Mouse (Mus musculus) T-helper 17 cell (primary cell): ENCODE measurements around the gene Neu1.
"Not testable (repeated sequence)": the region's sequence is repeated elsewhere in the genome, so short reads cannot be mapped to it uniquely, and the experiment has no call there.

ENCODE experiments used
- in situ Hi-C, 2 experiments: fragments of 300-600 bp; cut with MboI, MseI; formaldehyde crosslinking; loops; 1 replicate in 1 of 2; 2 replicates in 1 of 2; pipeline ENCODE4 v1.15.1; 2025; ENCODE audit warnings: high pct_unique_total_duplicates in 2 of 2

Gene Neu1

GRCm38 (mm10) chr17:34901948-34902347, 29.1 kb upstream of the Neu1 start:
- in situ Hi-C loops, result not testable (repeated sequence)

DNA sequence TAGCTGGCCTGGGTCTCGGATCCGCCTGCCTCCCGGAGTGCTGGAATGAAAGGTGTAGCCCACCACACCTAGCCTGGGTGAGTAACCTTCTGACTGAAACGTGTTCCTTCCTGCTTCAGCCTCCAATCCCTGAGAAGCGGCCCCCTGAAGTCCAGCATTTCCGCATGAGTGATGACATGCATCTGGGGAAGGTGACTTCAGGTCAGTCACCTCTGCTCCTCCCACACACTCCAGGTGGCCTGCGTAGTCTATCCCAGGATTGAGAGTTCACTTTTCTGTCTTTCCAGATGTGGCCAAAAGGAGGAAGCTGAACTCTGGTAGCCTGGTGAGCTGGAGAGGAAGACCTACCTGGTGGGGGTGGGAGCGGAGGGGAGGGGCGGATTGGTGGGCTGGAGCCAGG, 28.2 kb upstream of the Neu1 start:
- in situ Hi-C loops, result no loop called here

DNA sequence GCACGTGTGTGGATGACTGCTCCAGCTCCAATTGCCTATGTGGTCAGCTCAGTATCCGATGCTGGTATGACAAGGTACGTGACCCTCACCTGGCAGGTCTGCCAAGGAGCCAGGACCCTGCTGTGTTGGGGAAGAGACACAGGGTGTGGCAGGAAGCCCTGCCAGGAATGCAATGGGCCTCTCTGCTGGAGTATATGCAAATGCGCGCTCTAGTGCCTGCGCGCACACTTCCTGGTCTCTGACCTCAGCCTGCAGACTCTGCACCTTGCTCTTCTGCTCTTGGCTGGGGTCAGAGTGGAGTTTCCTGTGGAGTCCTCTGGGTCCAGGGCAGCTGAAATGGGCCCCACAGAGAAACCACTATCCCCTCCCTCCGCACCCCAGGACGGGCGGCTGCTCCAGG, 20.1 kb upstream of the Neu1 start:
- in situ Hi-C loops, result loop anchor here in 1 of 2 experiments (5.0 kb wide), 1 partner anchor 49 kb away; the partner anchor contains the start of gene Cfb

- in situ Hi-C loops, result loop anchor here in 1 of 2 experiments (5.0 kb wide), 1 partner anchor 50 kb away; the partner anchor contains the start of gene Cfb
These were observed 19.1 kb upstream of the Neu1 start for GRCm38 (mm10) chr17:34911945-34912351.

DNA sequence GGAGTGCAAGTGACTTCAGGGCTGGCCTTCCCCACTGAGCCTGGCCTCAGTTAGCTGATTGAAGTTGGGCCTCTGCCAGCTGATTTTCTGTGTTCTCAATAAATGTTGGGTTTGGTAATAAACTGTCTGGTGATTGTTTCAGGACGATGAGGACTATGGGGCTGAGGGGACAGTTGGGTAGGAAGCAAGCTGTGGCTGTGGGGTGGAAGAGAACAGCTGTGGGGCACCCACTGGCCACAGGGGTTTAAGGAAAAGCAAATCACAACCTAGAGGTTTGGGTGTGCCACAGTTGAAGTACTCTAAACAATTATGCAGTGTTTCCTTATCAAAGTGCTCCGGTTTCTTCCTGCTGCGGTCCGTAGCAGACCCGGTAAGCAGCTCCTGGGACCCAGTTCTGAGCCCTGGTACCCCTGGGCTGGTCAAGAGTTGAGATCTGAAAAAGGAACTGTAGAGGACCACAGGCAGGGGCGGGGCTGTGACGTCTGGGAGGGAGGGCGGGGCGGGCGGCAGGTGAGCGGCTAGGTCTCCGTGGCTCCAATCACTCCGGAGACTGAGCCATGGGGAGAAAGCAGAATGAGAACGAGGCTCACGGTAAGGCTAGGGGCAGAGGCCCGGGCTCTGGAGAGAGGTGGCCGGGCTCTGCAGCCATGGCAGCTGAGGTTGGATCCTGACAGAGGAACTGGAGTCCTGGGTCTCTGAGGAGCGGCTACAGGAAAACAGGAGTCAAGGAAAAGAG, 17.0 kb upstream of the Neu1 start, which contains the start of gene Slc44a4:
Gene Slc44a4 (plus strand): TSS at position 537 of the 736 bp plus-strand sequence.
- in situ Hi-C loops, result loop anchor here in 1 of 2 experiments (5.0 kb wide), 1 partner anchor 52 kb away; the partner anchor contains the start of gene Cfb

- in situ Hi-C loops, result no loop called here
These were observed 15.6 kb upstream of the Neu1 start for GRCm38 (mm10) chr17:34915410-34915831.

- in situ Hi-C loops, result no loop called here
These were observed 14.7 kb upstream of the Neu1 start for GRCm38 (mm10) chr17:34916316-34916715.

- in situ Hi-C loops, result no loop called here
These were observed 13.9 kb upstream of the Neu1 start for GRCm38 (mm10) chr17:34917188-34917587.

GRCm38 (mm10) chr17:34922939-34923338, 8.1 kb upstream of the Neu1 start:
- in situ Hi-C loops, result no loop called here

- in situ Hi-C loops, result no loop called here
These were observed 6.8 kb upstream of the Neu1 start for GRCm38 (mm10) chr17:34924258-34924657.

- in situ Hi-C loops, result no loop called here
These were observed 3.6 kb upstream of the Neu1 start for GRCm38 (mm10) chr17:34927306-34928019.

DNA sequence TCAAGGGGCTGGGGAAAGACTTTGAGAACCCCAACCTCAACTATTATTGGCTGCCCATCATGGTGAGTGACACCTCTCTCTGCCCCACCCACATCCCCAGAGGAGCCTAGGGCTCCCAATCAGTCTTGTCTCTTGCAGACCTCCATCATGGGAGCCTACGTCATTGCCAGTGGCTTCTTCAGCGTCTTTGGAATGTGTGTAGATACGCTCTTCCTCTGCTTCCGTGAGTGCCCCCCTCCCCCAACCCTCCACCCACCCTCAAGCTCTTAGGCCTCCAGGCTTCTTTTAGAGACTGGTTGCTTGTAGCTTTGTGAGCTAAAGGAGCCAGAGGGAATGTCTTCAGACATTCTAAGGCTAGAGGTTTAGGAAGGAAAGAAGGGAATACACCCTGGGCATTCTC, 2.2 kb upstream of the Neu1 start:
- in situ Hi-C loops, result no loop called here

- in situ Hi-C loops, result loop anchor here in 1 of 2 experiments (10.0 kb wide), 1 partner anchor 1923 kb away; no protein-coding TSS in a partner anchor
These were observed 664 bp downstream of the Neu1 start for GRCm38 (mm10) chr17:34931735-34932098.

- in situ Hi-C loops, result loop anchor here in 1 of 2 experiments (10.0 kb wide), 1 partner anchor 1923 kb away; no protein-coding TSS in a partner anchor
These were observed 1.2 kb downstream of the Neu1 start for GRCm38 (mm10) chr17:34932287-34932686.

DNA sequence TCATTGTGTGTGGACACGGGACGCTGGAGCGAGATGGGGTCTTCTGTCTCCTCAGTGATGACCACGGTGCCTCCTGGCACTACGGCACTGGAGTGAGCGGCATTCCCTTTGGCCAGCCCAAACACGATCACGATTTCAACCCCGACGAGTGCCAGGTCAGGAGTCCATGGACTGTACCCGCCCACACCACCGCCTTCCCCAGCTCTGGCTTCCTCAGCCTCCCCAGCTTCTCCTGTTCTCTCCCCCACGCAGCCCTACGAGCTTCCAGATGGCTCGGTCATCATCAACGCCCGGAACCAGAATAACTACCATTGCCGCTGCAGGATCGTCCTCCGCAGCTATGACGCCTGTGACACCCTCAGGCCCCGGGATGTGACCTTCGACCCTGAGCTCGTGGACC, 3.0 kb downstream of the Neu1 start:
- in situ Hi-C loops, result loop anchor here in 1 of 2 experiments (10.0 kb wide), 1 partner anchor 1921 kb away; no protein-coding TSS in a partner anchor

DNA sequence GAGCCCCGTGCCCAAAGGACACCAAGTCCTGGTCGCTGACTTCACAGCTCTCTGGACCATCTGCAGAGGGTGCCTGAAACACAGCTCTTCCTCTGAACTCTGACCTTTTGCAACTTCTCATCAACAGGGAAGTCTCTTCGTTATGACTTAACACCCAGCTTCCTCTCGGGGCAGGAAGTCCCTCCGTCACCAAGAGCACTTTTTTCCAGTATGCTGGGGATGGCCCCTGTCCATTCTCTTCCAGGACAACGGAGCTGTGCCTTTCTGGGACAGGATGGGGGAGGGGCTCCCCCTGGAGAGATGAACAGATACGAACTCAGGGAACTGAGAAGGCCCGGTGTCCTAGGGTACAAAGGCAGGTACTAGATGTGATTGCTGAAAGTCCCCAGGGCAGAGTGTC, 3.8 kb downstream of the Neu1 start:
- in situ Hi-C loops, result loop anchor here in 1 of 2 experiments (10.0 kb wide), 1 partner anchor 1920 kb away; no protein-coding TSS in a partner anchor

GRCm38 (mm10) chr17:34937960-34938505, 7.0 kb downstream of the Neu1 start:
- in situ Hi-C loops, result loop anchor here in 1 of 2 experiments (10.0 kb wide), 1 partner anchor 1917 kb away; no protein-coding TSS in a partner anchor

- in situ Hi-C loops, result no loop called here
These were observed 10.4 kb downstream of the Neu1 start for GRCm38 (mm10) chr17:34941344-34942041.

DNA sequence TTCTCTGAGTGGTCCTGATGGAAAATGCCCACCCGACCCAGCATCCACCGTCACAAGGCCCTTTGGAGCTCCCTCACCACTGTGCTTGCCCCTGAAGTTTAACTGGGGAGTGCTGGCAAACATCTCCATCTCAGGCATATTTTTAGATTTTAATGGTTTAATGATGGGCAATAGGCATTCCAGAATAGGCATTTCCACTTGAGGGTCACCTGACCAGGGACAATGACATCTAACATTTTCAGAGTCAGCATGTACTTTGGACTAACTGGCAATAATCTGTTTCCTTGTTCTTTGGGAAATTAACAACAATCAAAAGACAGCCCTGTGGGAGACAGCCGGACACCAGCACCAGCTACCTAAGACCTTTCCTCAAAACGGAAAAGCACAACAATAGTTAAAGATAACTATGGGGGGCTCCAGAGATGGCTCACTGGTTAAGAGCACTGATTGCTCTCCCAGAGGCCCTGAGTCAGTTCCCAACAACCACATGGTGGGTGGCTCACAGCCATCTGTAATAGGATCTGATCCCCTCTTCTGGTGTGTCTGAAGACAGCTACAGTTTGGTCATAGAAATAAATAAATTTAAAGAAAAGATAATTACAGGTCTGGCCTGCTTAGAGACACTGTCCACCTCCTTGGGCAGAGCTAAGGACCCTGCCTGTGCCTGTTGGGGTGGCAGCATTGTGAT, 12.2 kb downstream of the Neu1 start:
- in situ Hi-C loops, result no loop called here

DNA sequence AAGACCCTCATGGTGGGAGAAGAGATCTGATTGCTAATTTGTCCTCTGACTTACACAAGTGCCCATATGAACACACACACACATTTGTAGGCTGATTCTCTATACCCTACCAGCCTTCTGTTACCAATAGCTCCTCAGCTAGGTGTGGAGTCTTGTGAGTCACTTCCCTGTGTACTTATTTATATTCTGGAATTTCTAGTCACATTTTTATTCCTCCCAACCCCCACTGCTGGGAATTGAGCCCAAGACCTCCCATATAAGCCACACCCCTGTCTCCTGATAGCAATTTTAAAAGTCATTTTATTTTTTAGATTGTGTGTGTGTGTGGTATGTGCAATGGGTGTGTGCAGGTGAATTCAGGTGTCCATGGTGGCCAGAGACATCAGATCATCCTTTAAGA, 13.3 kb downstream of the Neu1 start:
- in situ Hi-C loops, result no loop called here
